In the genomic region with DNA sequence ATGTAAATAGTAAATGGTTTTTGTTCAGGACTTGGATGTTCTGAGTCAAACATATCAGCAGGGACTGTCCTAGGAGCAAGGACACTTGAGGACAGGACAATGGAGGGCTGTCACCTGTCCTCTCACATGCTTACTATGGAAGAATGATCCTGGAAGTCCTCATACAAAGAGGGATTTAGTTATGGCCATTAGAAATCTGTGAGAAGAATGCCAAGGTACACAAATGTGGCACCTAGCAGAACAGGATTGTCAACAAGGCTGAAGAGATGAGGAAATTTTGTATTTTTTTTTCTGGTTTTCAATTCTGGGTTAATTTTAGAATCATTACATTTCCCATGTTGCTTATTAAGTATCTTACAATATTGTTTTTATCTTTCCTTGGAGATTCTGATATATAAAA, we compare ENCODE assay signal across 20 mouse cellular contexts.
"Had no signal": no experiment of that assay in that cellular context is flagged by ENCODE, and none has a peak within 500 bp of the region (broad histone marks: within the 10 kb centered on the region; RNA-seq: fewer than 3 reads in every experiment).

No protein-coding gene starts in this region.

- H3K9me3 ChIP-seq: liver, embryonic 13.5 days; liver, embryonic 15.5 days; midbrain, embryonic 12.5 days; neural tube, embryonic 13.5 days; neural tube, embryonic 15.5 days had no signal

- H3K4me1 ChIP-seq: liver, embryonic 13.5 days; liver, embryonic 15.5 days; neural tube, embryonic 15.5 days had no signal

- H3K9ac ChIP-seq: liver, embryonic 13.5 days; liver, embryonic 15.5 days; lung, embryonic 14.5 days; midbrain, embryonic 12.5 days; neural tube, embryonic 13.5 days; neural tube, embryonic 15.5 days had no signal

- DNase-seq: liver, embryonic 13.5 days; lung, adult 18-20 months; lung, embryonic 14.5 days; lung, postnatal 14 days; lung, postnatal 4 days; midbrain, embryonic 14.5 days; retina, postnatal 1 day; right cerebral cortex, adult 18-20 months; right cerebral cortex, postnatal 25 days; right cerebral cortex, postnatal 4 days; spleen, adult 18-20 months; thymus, adult 18-20 months; thymus, postnatal 14 days; thymus, postnatal 36 days had no signal

- H3K4me2 ChIP-seq: liver, embryonic 13.5 days; liver, embryonic 15.5 days; lung, embryonic 14.5 days; midbrain, embryonic 12.5 days; neural tube, embryonic 13.5 days; neural tube, embryonic 15.5 days had no signal

- H3K27ac ChIP-seq: liver, embryonic 13.5 days; liver, embryonic 15.5 days; midbrain, embryonic 12.5 days; neural tube, embryonic 13.5 days; neural tube, embryonic 15.5 days had no signal

- H3K36me3 ChIP-seq: liver, embryonic 13.5 days; liver, embryonic 15.5 days; midbrain, embryonic 12.5 days; neural tube, embryonic 13.5 days; neural tube, embryonic 15.5 days had no signal

- H3K27me3 ChIP-seq: liver, embryonic 13.5 days; liver, embryonic 15.5 days; midbrain, embryonic 12.5 days; neural tube, embryonic 13.5 days; neural tube, embryonic 15.5 days had no signal

- H3K4me3 ChIP-seq: liver, embryonic 13.5 days; liver, embryonic 15.5 days; midbrain, embryonic 12.5 days; myocyte; neural tube, embryonic 13.5 days; neural tube, embryonic 15.5 days had no signal

- ATAC-seq: midbrain, embryonic 16.5 days had no signal
